Mouse (Mus musculus) embryonic facial prominence, embryonic 10.5 days (tissue): Measurements from ENCODE around the gene Dnm2. TPM values are rescaled to one million over a fixed set of nuclear protein-coding genes. Genes with fewer than 3 reads are reported as not detected.
"Not testable (repeated sequence)": the region's sequence is repeated elsewhere in the genome, so short reads cannot be mapped to it uniquely, and the experiment has no call there.

Experiments
- DNase-seq: peaks from one replicate; pipeline ENCODE4 v3.0.0-alpha.2; 2017; ENCODE audit warnings: low spot score
- H3K27ac ChIP-seq: fragments of 300-500 bp; sonication (generic); replicated peaks from 2 replicates; pipeline ENCODE4 v1.5.1; 2016; ENCODE audit warnings: mild to moderate bottlenecking
- H3K27me3 ChIP-seq: fragments of 300-500 bp; sonication (generic); replicated peaks from 2 replicates; pipeline ENCODE4 v1.6.1; 2016; ENCODE audit warnings: low read depth, mild to moderate bottlenecking; ENCODE audit not compliant: poor library complexity, severe bottlenecking
- H3K36me3 ChIP-seq: fragments of 300-500 bp; sonication (generic); replicated peaks from 2 replicates; pipeline ENCODE4 v1.6.1; 2016; ENCODE audit warnings: mild to moderate bottlenecking, moderate library complexity
- H3K4me1 ChIP-seq: fragments of 300-500 bp; sonication (generic); 2 replicates; pipeline ENCODE4 v1.6.1; 2016
- H3K4me3 ChIP-seq: fragments of 300-500 bp; sonication (generic); 2 replicates; pipeline ENCODE4 v1.5.1; 2016; ENCODE audit warnings: mild to moderate bottlenecking, moderate library complexity
- H3K9me3 ChIP-seq: fragments of 300-500 bp; sonication (generic); 2 replicates; pipeline ENCODE4 v1.6.1; 2016; ENCODE audit warnings: mild to moderate bottlenecking
- WGBS: fragments of 180-500 bp; shearing (Covaris S2); methylation state at CpG from one replicate; pipeline ENCODE4 v1.1.7; 2016; 5-methylcytosine and 5-hydroxymethylcytosine counted together
- polyA plus RNA-seq: library from polyadenylated mRNA; unstranded; fragments of >200 nt; fragmentation: Nextera tagmentation; extraction: Ambion mirVana; gene quantifications from 2 replicates; pipeline ENCODE4 v1.2.1, GENCODE M21; 2016

The Dnm2 gene
- polyA plus RNA-seq, 1 experiment from 2014 or later: 73.7 TPM

- H3K27me3 ChIP-seq: no peaks in the 10 kb centered on the region
- H3K4me3 ChIP-seq: no peak overlapping the region
- WGBS: 90% methylated on average over 3 of the region's 3 CpGs
- no peak overlapping the region for H3K27ac ChIP-seq
- H3K36me3 ChIP-seq: peaks cover 59% of the 10 kb centered on the region
- no peak for DNase-seq
- no peaks in the 10 kb centered on the region for H3K9me3 ChIP-seq
- H3K4me1 ChIP-seq: peaks cover 16% of the 10 kb centered on the region
Observed at GRCm38 (mm10) chr9:21463766-21464564, 39.3 kb downstream of the Dnm2 start.

- DNase-seq, H3K9me3 ChIP-seq, H3K4me3 ChIP-seq, H3K27ac ChIP-seq, H3K27me3 ChIP-seq: not testable (repeated sequence)
- WGBS: 90% methylated on average over 7 of the region's 7 CpGs
- peaks cover 60% of the 10 kb centered on the region for H3K36me3 ChIP-seq
- H3K4me1 ChIP-seq: peaks cover 16% of the 10 kb centered on the region
Observed at GRCm38 (mm10) chr9:21464565-21464928, 39.8 kb downstream of the Dnm2 start.

GRCm38 (mm10) chr9:21469032-21470024, 44.6 kb downstream of the Dnm2 start:
- no peak overlapping the region for H3K4me3 ChIP-seq
- no peaks in the 10 kb centered on the region for H3K9me3 ChIP-seq
- WGBS: 87% methylated on average over 20 of the region's 20 CpGs
- no peak overlapping the region for H3K27ac ChIP-seq
- H3K4me1 ChIP-seq: no peaks in the 10 kb centered on the region
- H3K36me3 ChIP-seq: peaks cover 88% of the 10 kb centered on the region
- no peaks in the 10 kb centered on the region for H3K27me3 ChIP-seq
- peak; percentile 37 for DNase-seq

- no peaks in the 10 kb centered on the region for H3K27me3 ChIP-seq
- 91% methylated on average over 4 of the region's 4 CpGs for WGBS
- peaks cover 6% of the 10 kb centered on the region for H3K9me3 ChIP-seq
- H3K27ac ChIP-seq: no peak overlapping the region
- peaks cover 94% of the 10 kb centered on the region for H3K36me3 ChIP-seq
- H3K4me3 ChIP-seq: no peak overlapping the region
- DNase-seq: no peak
- no peaks in the 10 kb centered on the region for H3K4me1 ChIP-seq
Observed at GRCm38 (mm10) chr9:21472913-21473312, 48.2 kb downstream of the Dnm2 start.

GRCm38 (mm10) chr9:21477707-21478106, 53.0 kb downstream of the Dnm2 start:
- Histone ChIP-seq H3K27ac (no peak overlapping the region), H3K9me3 (peaks cover 8% of the 10 kb centered on the region), H3K4me1 (no peaks in the 10 kb centered on the region), H3K4me3 (no peak overlapping the region), H3K27me3 (no peaks in the 10 kb centered on the region), H3K36me3 (peaks cover 95% of the 10 kb centered on the region)
- DNase-seq: no peak
- 97% methylated on average over 6 of the region's 6 CpGs for WGBS

- Histone ChIP-seq H3K9me3 (no peaks in the 10 kb centered on the region), H3K27me3 (no peaks in the 10 kb centered on the region), H3K4me3 (no peak overlapping the region), H3K4me1 (no peaks in the 10 kb centered on the region), H3K36me3 (peaks cover 92% of the 10 kb centered on the region), H3K27ac (no peak overlapping the region)
- 95% methylated on average over 4 of the region's 4 CpGs for WGBS
- no peak for DNase-seq
Observed at GRCm38 (mm10) chr9:21484065-21484464, 59.4 kb downstream of the Dnm2 start.

GRCm38 (mm10) chr9:21488246-21488645, 63.5 kb downstream of the Dnm2 start:
- not testable (repeated sequence) for H3K9me3 ChIP-seq, H3K27ac ChIP-seq, H3K4me3 ChIP-seq, DNase-seq, H3K4me1 ChIP-seq, H3K27me3 ChIP-seq
- WGBS: 94% methylated on average over 1 of the region's 2 CpGs
- H3K36me3 ChIP-seq: peaks cover 89% of the 10 kb centered on the region

GRCm38 (mm10) chr9:21490696-21491095, 66.0 kb downstream of the Dnm2 start:
- H3K9me3 ChIP-seq: no peaks in the 10 kb centered on the region
- H3K4me1 ChIP-seq: peaks cover 23% of the 10 kb centered on the region
- H3K27me3 ChIP-seq: no peaks in the 10 kb centered on the region
- no peak overlapping the region for H3K27ac ChIP-seq
- peaks cover 87% of the 10 kb centered on the region for H3K36me3 ChIP-seq
- 93% methylated on average over 9 of the region's 9 CpGs for WGBS
- DNase-seq: no peak
- no peak overlapping the region for H3K4me3 ChIP-seq

GRCm38 (mm10) chr9:21493907-21494306, 69.2 kb downstream of the Dnm2 start:
- Histone ChIP-seq H3K9me3 (no peaks in the 10 kb centered on the region), H3K4me1 (peaks cover 50% of the 10 kb centered on the region), H3K4me3 (no peak overlapping the region), H3K36me3 (peaks cover 70% of the 10 kb centered on the region), H3K27ac (peak overlapping the region; percentile 31; the same call in 1 of the 2 replicates), H3K27me3 (no peaks in the 10 kb centered on the region)
- WGBS: 49% methylated on average over 2 of the region's 2 CpGs
- DNase-seq: no peak

GRCm38 (mm10) chr9:21494726-21495125, 70.0 kb downstream of the Dnm2 start:
- WGBS: 85% methylated on average over 9 of the region's 9 CpGs
- H3K27me3 ChIP-seq: no peaks in the 10 kb centered on the region
- peak overlapping the region; percentile 44; the same call in 1 of the 2 replicates for H3K4me3 ChIP-seq
- peaks cover 50% of the 10 kb centered on the region for H3K4me1 ChIP-seq
- H3K27ac ChIP-seq: no peak overlapping the region
- DNase-seq: no peak
- H3K9me3 ChIP-seq: no peaks in the 10 kb centered on the region
- peaks cover 70% of the 10 kb centered on the region for H3K36me3 ChIP-seq

GRCm38 (mm10) chr9:21496308-21497049, 71.8 kb downstream of the Dnm2 start:
- H3K9me3 ChIP-seq: no peaks in the 10 kb centered on the region
- peak; percentile 91 for DNase-seq
- H3K4me3 ChIP-seq: peak overlapping the region; percentile 44
- peaks cover 65% of the 10 kb centered on the region for H3K36me3 ChIP-seq
- 50% methylated on average over 19 of the region's 19 CpGs for WGBS
- H3K27ac ChIP-seq: peak overlapping the region; percentile 87
- H3K4me1 ChIP-seq: peaks cover 50% of the 10 kb centered on the region
- no peaks in the 10 kb centered on the region for H3K27me3 ChIP-seq

- H3K36me3 ChIP-seq: peaks cover 62% of the 10 kb centered on the region
- H3K27ac ChIP-seq: peak overlapping the region; percentile 87
- no peaks in the 10 kb centered on the region for H3K9me3 ChIP-seq
- 72% methylated on average over 16 of the region's 16 CpGs for WGBS
- H3K4me3 ChIP-seq: peak overlapping the region; percentile 44
- no peaks in the 10 kb centered on the region for H3K27me3 ChIP-seq
- no peak for DNase-seq
- H3K4me1 ChIP-seq: peaks cover 50% of the 10 kb centered on the region
Observed at GRCm38 (mm10) chr9:21497050-21497542, 72.4 kb downstream of the Dnm2 start.
